Mouse (Mus musculus) thymus, postnatal 14 days (tissue): Measurements from ENCODE around the gene Orc2.
A peak's percentile ranks its signal among the peaks of the same experiment; 100 is the strongest.

Source experiments
- DNase-seq: peaks from one replicate; pipeline ENCODE4 v3.0.0; 2021

Orc2 gene

DNA sequence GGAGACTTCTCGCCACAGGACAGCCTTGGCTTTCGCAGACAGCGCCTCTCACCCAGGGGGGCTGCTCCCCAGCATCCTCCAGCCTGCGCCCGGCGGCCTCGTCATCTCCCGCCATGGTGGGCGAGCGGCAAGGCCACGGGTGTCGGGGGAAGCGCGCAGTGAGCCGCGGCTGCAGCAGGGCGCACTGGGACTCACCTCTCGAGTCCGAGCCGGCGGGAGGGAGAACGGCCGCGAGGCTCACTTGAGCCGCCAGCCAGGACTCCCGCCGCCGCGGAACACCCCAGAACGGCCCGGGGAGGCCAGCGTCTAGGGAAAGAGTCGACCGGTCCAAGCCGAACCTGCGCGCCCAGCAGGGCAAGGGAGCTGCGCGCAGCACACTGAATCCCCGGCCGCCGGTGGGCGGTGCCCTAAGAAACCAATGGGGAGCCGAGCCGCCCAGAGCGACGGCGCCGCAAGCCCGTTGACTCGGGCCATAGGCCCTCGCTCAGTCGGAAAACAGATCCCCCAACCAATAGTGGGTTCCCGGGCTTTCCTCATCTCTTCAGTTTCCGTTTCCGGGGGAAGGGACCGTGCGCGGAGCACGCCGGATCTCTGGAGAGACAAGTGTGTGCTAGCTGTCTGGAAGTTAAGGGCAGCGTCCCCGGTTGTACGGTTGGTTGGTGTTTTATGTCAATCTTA is at the start of gene Orc2:
TSS of gene Orc2 (minus strand) at position 533 of the 678 bp plus-strand sequence.
- DNase-seq: peak; percentile 91

DNA sequence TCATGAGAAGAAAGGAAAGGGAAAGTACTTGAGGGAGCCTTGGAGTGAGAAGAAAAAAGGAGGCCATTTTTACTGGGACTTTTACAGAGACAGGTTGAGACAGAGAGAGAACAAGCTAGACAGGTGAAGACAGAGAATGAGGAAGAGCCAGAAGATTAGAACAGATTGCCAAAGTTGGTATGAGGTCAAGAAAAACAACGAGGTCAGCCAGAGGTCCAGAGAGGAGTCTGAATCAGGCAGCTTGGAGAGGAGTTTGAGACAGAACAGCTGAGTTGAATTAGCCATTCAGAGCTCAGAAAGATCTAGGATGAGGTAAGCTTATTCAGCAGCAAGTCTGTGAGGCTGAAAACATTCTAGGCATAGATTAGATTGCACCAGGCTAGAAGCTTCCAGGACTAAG is 36.5 kb upstream of the Orc2 start:
- no peak for DNase-seq

DNA sequence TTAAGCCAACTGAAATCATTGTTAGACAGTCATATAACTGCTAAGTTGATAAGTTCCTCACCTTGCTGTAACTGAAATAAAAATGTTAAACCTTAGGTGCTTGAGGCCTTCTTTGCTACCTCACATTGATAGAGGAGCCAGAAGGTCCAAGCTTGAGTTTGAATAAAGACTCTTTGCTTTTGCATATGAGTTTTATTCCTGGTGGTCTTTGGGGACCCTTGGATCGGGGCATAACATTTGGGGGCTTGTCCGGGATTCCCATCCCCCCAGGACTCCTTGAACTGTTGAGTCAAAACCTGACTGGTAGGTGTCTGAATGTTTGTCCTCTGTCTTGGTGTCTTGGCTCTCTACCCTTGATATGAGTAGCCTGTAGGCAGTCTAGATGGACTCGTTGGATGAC is 2.3 kb upstream of the Orc2 start:
- DNase-seq: no peak

DNA sequence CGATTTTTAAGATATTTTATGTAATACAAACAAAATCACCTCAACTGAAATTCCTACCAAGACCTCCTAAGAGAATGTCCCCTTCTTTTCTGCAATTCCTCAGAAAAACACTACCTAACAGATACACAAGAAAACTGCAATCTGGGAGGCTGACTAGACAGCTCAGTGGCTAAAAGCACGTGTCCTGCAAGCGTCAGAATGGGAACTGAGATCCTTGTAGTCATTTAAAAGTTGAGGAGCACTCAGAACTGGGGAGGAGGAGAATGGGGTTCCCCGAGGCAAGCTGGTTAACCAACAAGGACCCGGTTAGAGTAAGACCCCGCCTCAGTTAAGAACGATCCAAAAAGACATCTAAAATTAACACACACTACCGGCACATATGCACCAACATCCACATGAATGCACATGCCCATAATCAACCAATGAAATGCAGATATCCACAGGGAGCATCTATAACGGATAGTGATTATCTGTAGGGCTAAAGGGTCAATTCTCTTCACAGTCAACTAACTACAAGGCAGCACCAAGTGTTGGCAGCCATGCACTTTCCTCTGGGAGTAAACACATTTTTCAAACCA is 1.0 kb downstream of the Orc2 start:
- no peak for DNase-seq

DNA sequence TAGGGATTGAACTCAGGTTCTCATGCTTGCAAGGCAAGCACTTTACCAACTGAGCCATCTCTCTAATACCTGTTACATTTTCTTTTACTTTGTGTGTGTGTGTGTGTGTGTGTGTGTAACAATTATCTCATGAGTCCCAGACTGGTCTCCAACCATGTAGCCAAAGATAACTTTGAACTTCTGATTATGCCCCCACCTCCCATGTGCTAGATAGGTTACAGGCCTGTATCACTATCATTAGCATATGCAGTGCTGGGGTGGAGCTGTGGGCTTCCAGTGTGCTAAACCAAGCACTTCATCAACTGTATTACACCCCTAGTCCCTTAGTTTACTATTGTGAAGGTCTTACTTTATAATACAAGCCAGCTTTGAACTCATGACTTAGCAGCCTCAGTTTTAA is 1.8 kb downstream of the Orc2 start:
- no peak for DNase-seq

DNA sequence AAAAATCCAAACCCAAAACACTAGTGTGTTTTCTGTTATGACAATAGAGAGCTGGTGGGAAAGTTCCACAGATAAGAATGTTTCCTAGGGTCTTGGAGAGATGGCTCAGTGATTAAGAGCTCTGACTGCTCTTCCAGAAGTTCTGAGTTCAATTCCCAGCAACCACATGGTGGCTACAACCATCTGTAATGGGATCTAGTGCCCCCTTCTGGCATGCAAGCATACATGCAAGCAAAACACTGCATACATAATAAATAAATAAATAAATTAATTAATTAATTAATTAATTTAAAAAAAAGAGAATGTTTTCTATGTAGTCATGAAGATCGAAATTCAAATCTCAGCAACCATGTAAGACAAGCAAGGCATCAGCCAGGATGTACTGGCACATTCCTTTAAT is 6.2 kb downstream of the Orc2 start:
- no peak for DNase-seq

DNA sequence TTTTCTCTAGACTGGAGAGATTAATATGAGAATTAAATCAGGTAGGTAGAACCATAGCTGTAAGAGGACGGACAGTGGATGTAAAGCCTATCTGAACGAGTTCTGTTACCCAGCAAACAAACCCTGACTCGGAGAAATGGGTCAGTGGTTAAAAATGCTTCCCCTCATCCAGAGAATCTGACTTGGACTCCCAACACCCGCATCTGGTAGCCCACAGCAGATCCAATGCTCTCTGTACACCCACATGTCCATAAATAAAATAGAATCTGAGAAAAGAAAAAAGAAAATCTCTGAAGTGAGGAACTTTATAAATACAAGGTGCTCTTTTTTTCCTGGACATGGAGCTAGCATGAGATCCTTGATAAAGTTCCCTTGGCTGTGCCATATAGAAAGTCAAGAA is 7.2 kb downstream of the Orc2 start:
- DNase-seq: no peak

DNA sequence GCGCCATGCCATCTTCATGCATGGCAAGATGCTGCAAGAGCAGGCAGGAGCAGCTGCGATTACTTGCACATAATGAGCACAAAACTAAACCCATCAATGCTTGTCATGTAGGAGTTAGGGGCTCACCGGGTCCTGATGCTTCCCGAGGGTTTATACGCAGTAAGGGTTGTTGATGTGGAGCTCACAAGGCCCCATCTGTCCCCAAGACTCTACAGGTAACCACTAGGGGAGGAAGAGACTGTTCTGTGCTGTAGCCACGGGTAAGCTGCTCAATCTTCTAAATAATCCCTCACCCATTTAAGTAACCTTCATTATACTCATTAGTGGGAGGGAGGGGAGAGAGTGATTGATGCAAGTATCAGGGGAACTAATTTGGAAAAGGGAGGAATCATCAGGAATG is 9.3 kb downstream of the Orc2 start:
- DNase-seq: no peak

DNA sequence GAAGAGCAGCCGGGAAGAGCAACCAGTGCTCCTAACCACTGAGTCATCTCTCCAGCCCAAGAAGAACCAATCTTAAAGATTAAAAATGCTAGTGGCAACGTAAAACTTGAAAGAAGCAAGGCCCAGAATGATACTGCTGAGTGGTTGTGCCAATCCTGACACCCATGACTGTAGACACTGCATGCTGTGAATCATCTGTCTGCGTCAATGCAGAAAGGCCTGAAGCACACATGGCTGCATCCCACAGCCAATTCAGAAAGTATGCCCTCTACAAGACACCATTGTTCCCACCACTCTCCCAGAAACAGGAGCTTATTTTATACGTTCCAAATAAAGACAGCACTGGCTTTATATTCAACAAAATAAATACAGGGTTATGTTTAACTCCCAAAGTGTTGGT is 22.3 kb downstream of the Orc2 start:
- no peak for DNase-seq

DNA sequence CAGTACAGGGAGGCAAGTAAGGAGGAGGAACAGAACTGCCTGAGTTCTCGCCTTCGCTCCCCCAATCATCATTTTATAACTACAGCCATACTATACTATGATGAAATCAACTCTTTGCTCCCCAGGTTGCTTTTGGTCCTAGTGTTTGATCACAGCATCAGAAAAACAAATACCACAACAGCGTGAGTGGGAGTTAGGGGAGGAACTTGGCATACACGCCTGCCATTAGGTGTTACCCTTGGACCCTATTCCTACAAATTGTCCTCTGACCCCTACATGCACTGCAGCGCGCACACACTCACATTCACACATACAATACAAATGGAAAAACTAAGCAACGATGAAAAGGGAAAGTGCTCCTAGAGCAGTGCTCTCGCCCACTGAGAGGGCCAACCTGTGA is 29.2 kb downstream of the Orc2 start:
- no peak for DNase-seq

DNA sequence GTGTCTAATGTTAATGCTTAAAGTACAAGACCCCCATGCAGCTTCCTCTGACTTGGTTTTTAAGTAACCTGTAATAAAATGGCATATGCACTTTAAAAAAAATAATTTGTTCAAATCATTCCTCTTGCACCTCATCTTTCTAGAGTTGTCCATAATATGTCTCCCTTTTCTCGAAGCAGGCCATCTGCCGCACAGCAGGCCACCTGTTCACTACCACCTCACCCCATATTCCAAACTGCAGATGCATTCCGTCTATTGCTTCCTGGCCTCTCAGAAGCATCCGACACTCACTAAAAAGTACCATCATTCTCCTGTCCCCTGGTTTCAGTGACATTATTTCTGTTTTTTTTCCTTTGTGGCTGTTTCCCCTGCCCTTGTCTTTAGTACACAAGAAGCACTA is 39.3 kb downstream of the Orc2 start:
- DNase-seq: no peak

DNA sequence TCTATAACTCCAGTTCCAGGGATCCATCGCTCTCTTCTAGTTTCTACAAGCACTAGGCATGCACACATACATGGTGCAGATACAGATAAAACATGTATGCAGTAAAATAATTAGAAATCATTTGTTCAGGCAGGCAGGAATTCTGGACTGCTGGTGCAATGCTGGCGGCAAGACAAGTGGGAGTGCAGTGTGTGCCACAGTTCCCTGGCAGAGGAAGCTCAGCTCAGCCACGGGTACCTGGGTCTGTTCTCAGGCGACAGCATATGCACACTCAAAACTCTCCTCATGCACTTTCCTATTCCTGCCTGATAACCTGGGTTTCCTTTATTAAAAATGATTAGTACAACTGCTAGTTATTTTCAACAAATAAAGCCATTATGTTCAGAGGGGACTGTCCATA is 39.9 kb downstream of the Orc2 start:
- DNase-seq: no peak

DNA sequence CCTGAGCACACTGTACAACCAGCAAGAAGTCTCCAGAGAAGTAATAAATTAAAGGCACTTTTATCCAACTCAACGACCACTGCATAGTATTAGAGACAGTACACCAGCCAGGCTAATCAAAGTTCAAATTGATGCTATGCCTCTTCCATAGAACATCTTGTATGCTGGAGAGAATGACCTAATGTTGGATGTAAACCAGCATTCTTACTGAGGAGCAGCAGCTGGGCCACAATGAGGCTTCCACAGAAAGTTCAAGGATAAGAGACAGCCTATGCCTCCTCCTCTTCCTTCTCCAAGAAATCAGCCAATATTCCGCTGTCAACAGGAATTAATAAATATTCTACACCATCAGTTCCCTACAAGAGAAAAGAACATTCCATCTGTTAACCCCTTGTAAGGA is 41.0 kb downstream of the Orc2 start:
- no peak for DNase-seq

DNA sequence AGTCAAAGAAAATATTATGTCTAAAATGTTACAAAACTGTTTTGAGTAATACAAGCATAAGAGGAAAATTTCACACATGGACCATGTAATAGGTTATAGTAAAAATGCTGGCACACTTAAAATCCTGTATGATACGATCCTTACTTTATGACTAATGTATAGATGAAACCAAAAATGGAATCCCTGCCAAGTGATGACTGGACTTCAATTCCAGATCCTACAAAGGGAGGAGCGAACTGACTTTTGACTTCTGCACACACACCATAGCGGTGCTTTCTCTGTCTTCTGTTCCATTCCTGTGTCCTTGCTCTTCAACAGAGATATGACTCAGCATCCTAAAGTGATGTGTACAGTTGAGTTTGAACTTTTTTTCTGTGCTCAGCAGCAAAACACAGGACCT is 44.3 kb downstream of the Orc2 start:
- no peak for DNase-seq

DNA sequence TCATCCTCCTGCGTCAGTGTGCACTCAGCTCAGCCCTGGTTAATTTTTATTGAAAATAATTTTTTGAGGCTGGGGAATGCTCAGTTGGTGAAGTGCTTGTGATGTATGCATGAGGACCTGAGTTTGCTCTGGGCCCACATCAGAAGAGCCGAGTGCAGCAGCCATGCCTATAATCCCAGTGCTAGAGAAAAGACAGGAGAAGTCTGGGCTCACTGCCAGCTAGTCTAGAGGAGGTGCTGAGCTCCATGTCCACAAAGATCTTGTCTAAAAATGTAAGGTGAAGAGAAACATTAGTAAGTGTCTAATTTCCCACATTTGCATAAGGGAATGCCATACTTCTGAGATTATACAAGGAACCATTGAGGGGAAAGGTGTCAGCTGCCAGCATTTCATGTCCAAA is 46.0 kb downstream of the Orc2 start:
- no peak for DNase-seq

DNA sequence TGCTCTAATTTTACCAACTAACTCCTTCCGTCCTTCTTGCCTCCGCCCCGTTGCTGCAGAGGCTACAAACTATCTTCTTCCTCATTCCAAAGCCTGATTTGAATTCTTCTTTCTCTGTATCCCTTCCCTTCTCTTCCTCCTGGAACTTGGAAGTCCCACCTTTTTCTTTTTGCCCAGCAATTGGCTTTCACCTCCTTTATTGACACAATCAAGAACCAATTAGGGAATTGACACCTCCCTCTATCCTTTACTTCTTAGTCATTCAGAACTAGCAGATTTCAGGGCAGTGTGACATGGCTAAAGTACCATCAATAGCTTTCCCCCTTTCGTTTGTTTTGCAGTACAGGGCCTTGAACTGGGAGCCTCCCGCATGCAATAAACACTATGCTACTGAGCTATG is 46.7 kb downstream of the Orc2 start:
- DNase-seq: no peak

DNA sequence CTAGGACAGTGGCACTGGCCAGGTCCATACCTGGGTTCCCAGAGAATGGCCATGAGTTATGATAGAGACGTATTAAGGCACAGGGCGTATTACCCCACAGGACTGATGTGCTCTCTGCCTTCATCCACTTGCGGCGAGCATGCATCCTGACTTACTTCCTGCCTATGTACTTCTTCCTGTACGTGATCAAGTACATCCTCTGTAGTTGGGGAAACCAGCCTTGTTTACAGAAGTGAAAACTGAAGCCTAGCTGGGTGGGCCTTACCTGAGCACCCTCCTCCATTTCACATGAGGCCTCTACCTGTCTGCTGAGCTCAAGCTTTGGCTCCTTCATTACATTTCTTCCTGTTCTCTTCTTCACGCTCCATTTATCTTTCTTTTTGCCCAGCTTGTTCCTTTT is 50.6 kb downstream of the Orc2 start:
- DNase-seq: no peak

DNA sequence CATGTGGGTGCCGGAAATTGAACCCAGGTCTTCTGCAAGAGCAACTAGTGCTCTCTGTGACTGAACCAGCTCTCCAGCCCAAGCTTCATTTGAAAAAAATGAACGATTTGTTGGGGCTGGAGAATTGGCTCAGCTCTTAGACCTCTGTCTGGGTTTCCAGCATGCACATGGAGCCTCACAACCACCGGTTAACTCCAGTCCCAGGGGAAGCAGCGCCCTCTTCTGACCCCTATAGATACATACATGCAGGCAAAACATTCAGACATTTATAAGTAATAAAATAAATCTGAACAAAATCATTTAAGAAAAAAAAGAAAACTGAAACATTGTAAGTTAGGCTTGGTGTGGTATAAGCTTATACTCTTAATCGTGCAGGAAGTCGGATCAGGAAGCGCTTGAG is 56.5 kb downstream of the Orc2 start:
- no peak for DNase-seq

DNA sequence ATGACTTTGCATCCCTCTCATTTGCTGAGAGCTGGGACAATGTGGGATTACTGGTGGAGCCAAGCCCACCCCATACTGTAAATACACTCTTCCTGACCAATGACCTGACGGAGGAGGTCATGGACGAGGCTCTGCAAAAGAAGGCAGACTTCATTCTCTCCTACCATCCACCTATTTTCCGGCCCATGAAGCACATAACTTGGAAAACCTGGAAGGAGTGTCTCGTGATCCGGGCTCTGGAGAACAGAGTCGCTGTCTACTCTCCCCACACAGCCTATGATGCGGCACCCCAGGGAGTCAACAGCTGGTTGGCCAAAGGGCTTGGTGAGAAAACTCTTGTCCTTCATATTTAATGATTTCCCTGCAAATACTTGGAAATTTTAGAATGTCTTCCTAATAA is 57.1 kb downstream of the Orc2 start:
- no peak for DNase-seq

DNA sequence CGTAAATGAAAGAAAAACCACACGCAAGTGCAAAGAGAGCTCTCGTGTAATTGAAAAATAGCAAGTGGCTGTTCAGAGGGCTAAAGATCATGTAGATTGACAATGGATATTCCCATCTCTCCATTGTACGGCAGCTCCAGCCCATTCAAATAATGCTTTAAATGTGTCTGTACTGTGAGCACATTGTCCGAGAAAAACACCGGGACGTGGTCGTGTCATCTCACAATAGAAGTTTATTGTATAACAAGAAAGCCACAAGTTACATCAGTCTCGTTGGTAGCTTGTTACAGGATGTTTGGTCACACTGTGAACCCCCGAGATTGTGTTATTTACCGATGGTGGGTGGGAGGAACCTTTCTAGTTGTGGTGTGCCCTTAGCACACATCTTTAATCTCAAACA is 59.0 kb downstream of the Orc2 start:
- DNase-seq: peak; percentile 7

DNA sequence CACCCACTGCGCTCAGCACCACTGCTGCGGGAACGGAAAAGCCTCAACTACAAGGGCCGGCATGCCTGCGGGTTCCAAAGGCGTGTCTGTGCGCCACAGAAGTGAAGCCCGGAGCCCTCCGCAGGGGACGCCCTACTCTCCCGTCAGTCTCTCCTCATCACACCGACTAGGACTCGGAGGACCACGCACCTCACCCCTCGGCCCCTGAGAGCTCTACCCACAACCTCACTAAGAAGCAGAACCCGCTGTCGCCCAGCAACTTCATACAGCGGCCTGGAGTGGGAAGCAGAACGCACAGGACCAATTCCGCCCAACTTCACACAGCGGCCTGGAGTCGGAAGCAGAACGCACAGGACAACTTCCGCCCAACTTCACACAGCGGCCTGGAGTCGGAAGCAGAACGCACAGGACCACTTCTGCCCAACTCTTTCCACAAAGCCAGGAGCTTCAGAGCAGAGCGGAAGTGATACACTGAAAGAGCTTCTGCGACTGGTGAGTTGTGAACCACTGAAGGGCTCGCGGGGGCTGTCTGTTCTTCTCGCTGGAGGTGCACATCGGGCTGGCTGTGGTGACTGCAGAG is 59.7 kb downstream of the Orc2 start, which contains the start of the genes Nif3l1 and Ppil3:
TSS of gene Nif3l1 (plus strand) at position 9 of the 580 bp plus-strand sequence.
TSS of gene Ppil3 (minus strand) at position 344 of the 580 bp plus-strand sequence.
- peak; percentile 79 for DNase-seq

DNA sequence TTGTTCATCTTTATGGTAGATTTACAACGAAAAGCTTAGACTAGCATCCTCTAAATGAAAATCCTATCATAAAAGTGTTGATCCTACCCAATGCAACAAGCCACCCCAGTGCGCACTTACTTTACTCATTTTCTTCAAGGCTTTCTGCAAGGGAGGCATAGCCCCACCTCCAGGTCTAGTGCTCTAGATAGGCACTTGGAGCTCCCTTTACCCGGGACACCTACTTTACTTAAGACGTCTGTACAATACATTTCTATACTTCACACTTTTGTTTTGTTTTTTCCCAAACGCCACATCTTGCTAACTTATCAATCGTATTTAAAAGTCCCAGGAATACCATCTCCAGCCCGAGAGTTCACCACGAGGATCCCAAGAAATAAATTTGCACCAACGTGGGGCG is 60.2 kb downstream of the Orc2 start:
- DNase-seq: peak; percentile 34

DNA sequence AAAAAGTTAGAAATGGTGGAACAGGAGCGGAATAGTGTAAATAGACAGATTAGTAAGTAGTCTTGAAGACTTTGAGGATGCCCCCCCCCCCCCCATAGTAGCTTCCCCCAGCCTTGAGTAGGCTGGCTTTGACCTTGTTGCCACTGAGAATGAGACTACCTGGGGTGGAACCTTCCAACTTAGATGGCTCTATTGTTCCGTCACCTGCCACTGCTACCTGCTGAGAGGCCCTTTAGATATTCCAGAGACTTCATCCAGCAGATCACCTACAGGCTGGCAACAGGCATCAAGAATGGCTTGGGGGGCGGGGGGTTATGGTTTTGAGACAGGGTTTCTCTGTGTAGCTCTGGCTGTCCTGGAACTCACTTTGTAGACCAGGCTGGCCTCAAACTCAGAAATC is 80.4 kb downstream of the Orc2 start:
- no peak for DNase-seq

DNA sequence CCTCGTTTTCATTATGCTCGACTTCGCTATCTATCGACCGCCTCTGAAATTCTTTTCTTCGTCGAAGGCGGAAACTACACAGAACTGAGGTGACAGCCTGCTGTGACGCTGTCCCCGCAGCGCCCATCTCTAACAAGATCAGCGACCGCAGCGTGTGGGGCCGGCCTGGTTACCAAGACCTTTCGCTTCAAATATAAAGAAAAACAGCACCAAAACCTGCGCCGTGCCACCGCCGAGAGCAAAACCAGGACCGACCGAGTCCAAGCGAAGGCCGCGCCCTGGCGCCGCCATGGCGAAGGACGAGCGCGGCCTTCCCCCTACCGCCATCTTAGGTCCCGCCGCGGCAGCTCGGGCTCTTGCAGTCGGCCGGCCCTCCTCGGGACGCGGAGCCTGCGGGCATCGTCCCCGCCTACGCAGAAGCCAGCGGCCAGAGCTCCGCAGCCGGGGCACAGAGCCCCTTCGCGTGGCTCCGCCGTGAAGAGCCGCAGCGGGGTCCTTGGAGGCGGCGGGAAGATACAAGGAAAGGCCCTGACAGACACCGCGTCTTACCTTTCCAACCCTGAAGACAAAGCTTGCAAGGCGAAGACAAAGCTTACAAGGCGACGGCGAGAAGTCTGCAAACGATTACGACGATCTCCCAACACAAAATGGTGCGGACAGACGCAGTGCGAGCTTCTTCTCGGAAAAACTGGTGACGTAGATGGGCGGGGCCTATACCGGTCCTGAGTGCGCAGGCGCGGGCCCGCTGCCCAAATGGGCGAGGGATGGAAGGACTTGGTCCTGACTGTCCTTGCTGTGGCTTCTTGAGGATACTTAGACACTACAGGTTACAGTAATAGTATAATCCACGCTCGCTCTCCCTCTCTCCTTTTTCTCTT is 81.3 kb downstream of the Orc2 start, which contains the start of gene Clk1:
TSS of gene Clk1 (minus strand) at position 696 of the 878 bp plus-strand sequence.
- DNase-seq: peak; percentile 96
